Mouse (Mus musculus) stomach, embryonic 16.5 days (tissue): ENCODE data around the gene Pigw. TPM values are rescaled to one million over a fixed set of nuclear protein-coding genes. Genes with fewer than 3 reads are reported as not detected.
A peak's percentile ranks its signal among the peaks of the same experiment; 100 is the strongest.

ENCODE experiments used
- ATAC-seq: fragments of 200-750 bp; cut with Nextera tagmentation; 2 replicates; pipeline ENCODE4 v1.8.0; 2017; ENCODE audit warnings: moderate number of reproducible peaks, moderate TSS enrichment; ENCODE audit not compliant: insufficient read depth, low FRiP score
- H3K27ac ChIP-seq: fragments of 300-500 bp; sonication (generic); 2 replicates; pipeline ENCODE4 v1.5.1; 2014; ENCODE audit warnings: low read length
- H3K27me3 ChIP-seq: fragments of 300-500 bp; sonication (generic); 2 replicates; pipeline ENCODE4 v1.6.1; 2014; ENCODE audit warnings: low read length, control low read depth, mixed read lengths; ENCODE audit not compliant: control insufficient read depth, insufficient read depth
- H3K36me3 ChIP-seq: fragments of 300-500 bp; sonication (generic); 2 replicates; pipeline ENCODE4 v1.6.1; 2014; ENCODE audit warnings: low read length; ENCODE audit not compliant: control insufficient read depth, insufficient read depth
- H3K4me1 ChIP-seq: fragments of 300-500 bp; sonication (generic); 2 replicates; pipeline ENCODE4 v1.6.1; 2014; ENCODE audit warnings: low read length, control low read depth, mixed read lengths; ENCODE audit not compliant: control insufficient read depth, insufficient read depth
- H3K4me2 ChIP-seq: fragments of 300-500 bp; sonication (generic); 2 replicates; pipeline ENCODE4 v1.6.1; 2014; ENCODE audit warnings: low read depth, low read length, mixed read lengths
- H3K4me3 ChIP-seq: fragments of 300-500 bp; sonication (generic); replicated peaks from 2 replicates; pipeline ENCODE4 v1.5.1; 2014; ENCODE audit warnings: mild to moderate bottlenecking, low read length
- H3K9ac ChIP-seq: fragments of 300-500 bp; sonication (generic); 2 replicates; pipeline ENCODE4 v1.6.1; 2014; ENCODE audit warnings: low read length
- H3K9me3 ChIP-seq: fragments of 300-500 bp; sonication (generic); replicated peaks from 2 replicates; pipeline ENCODE4 v1.6.1; 2016; ENCODE audit warnings: low read length, control low read depth; ENCODE audit not compliant: control insufficient read depth
- WGBS: fragments of 180-500 bp; shearing (Covaris S2); extraction: QIAGEN DNeasy Blood & Tissue Kit; methylation state at CpG from one replicate; pipeline ENCODE4 v1.1.7; 2014; 5-methylcytosine and 5-hydroxymethylcytosine counted together
- polyA plus RNA-seq: library from polyadenylated mRNA; unstranded; fragments of >200 nt; fragmentation: Nextera tagmentation; extraction: Ambion mirVana; gene quantifications from 2 replicates; pipeline ENCODE4 v1.2.1, GENCODE M21; 2015

Pigw gene
- polyA plus RNA-seq, 1 experiment from 2014 or later = 3.1 TPM

DNA sequence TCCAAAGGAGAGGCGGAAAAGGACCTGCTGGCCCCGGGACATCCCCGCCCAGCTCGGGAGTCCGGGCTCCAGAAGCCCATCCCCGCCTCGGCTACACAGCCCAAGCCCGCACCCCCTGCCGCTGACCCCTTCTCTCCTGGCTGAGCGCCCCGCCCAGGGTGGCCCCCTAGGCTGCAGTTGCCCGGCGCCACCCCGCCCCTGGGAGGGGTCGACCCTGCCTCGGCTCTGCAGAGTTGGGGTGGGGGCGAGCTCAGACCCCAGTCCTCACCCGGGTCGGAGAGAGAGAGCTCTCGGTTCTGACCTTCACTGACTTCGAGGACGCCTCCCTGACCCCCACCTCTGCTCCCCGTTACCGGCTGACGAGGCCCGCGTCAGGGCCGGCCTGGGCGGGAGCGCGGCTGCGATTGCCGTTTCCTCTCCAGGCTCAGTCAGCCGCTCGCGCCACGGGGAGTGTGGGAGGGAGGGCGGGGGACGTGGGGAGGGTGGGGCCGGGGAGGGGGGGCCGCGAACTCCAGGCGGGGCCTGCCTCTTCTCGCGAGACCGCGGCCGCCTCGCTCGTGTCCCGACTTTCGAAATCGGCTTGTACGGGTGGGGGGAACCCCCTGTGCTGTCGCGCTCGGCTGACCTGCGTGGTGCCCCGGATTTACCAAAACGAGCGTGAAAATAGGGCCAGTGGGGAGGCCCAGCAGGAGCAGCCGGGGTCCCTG lies 9.6 kb downstream of the Pigw start, which contains the start of gene Ggnbp2:
Ggnbp2 (minus strand) TSS at position 481 of the 707 bp plus-strand sequence.
- ATAC-seq = peak; percentile 90
- Histone ChIP-seq H3K27me3 (no peaks in the 10 kb centered on the region), H3K27ac (peak within 1 kb of the TSS; percentile 100), H3K4me3 (peak within 1 kb of the TSS; percentile 97), H3K36me3 (no peaks in the 10 kb centered on the region), H3K4me1 (peaks cover 13% of the 10 kb centered on the region; the same call in 1 of the 2 replicates), H3K9me3 (no peaks in the 10 kb centered on the region), H3K9ac (peak within 1 kb of the TSS; percentile 97), H3K4me2 (peak within 1 kb of the TSS; percentile 90)
- under 1% methylated on average over 50 of the region's 62 CpGs for WGBS

DNA sequence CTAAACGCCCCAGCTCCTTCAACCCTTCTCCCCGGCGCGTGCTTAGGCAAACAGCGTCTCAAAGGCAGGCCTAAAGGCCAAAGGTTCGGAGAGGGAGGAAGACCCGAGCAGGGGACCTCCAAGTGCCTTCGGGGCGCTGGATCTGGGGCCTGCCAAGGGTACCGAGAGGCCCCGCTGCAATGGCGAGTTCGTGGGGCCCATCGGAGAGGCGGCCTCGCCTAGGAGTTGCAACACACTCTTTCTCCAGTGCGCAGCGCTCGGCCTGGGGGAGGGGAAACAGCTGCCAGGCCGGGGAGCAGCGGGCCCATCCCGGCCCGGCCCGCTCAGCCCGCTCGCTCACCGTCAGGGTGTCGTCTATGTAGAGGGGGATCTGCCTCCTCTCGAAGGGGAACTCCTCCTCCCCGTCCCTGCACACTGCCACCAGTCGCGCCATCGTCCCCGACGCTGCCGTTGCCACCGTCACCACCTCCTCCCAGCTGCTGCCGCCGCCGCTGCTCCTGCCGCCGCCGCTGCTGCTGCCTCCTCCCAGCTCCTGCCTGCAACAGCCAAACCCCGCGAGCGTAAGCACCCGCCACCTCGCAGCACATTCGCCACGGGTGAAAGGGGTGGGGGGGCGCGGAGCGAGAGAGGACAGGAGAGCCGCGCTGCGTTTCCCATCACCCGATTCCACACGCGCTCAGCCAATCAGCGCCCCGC lies 10.4 kb downstream of the Pigw start:
- no peaks in the 10 kb centered on the region for H3K9me3 ChIP-seq
- peak; percentile 85 for ATAC-seq
- H3K27me3 ChIP-seq = no peaks in the 10 kb centered on the region
- under 1% methylated on average over 54 of the region's 61 CpGs for WGBS
- H3K4me2 ChIP-seq = peak overlapping the region; percentile 90
- H3K4me1 ChIP-seq = peaks cover 19% of the 10 kb centered on the region; the same call in 1 of the 2 replicates
- peak overlapping the region; percentile 100 for H3K27ac ChIP-seq
- H3K9ac ChIP-seq = peak overlapping the region; percentile 96
- peak overlapping the region; percentile 97 for H3K4me3 ChIP-seq
- H3K36me3 ChIP-seq = 0 out of 2 replicates have a peak, but pooled peaks cover 4% of the 10 kb centered on the region

DNA sequence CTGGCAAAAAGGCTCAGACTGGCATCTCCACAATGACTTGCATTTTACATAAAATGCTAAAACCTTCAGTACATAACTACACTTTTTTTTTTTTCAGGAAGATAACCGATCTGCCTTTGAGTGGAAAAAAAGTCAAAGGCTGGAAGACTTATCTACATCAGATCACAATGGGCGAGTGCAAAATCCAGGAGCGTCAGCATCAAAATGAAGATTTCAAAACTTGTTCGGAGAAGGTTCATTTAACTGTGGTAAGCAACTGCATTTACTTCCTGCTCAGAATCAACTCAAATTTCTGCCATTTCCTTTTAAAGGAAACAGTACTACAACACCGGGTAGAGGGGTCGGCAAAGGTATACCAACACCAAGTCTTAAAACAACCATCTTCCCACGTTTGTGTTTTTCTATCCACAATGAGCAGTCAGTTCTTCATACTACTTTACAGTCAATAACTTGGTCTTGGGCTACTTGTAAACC lies 11.3 kb downstream of the Pigw start:
- Histone ChIP-seq H3K4me2 (peak overlapping the region; percentile 90), H3K4me1 (peaks cover 19% of the 10 kb centered on the region; the same call in 1 of the 2 replicates), H3K9ac (peak overlapping the region; percentile 96), H3K36me3 (0 out of 2 replicates have a peak, but pooled peaks cover 4% of the 10 kb centered on the region), H3K27ac (peak overlapping the region; percentile 100), H3K9me3 (no peaks in the 10 kb centered on the region), H3K27me3 (no peaks in the 10 kb centered on the region), H3K4me3 (peak overlapping the region; percentile 97)
- WGBS = 9% methylated on average over 7 of the region's 7 CpGs
- ATAC-seq = no peak

DNA sequence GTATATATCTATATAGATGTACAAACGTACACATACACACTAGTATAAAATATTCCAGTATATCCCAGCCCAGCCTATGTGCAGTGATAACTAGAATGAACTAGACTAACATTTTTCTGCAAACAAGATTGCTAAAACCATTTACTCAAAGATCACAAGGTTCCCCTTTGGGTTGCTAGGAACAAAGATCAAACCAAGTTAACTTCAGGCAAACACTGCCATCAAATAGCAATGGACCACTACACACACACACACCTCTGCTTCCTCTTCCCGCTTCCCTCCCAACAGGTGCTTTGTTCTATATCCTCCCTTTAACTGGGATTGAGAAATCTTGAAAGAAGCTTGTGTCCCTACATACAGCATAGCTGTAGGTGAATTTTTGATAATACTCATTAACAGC lies 12.5 kb downstream of the Pigw start:
- no peak overlapping the region for H3K27ac ChIP-seq
- no peaks in the 10 kb centered on the region for H3K27me3 ChIP-seq
- H3K9me3 ChIP-seq = no peaks in the 10 kb centered on the region
- no peak for ATAC-seq
- 0 out of 2 replicates have a peak, but pooled peaks cover 4% of the 10 kb centered on the region for H3K36me3 ChIP-seq
- 74% methylated on average over 2 of the region's 2 CpGs for WGBS
- H3K4me1 ChIP-seq = peaks cover 19% of the 10 kb centered on the region; the same call in 1 of the 2 replicates
- H3K4me3 ChIP-seq = no peak overlapping the region
- no peak overlapping the region for H3K9ac ChIP-seq
- peak overlapping the region; percentile 12 for H3K4me2 ChIP-seq

DNA sequence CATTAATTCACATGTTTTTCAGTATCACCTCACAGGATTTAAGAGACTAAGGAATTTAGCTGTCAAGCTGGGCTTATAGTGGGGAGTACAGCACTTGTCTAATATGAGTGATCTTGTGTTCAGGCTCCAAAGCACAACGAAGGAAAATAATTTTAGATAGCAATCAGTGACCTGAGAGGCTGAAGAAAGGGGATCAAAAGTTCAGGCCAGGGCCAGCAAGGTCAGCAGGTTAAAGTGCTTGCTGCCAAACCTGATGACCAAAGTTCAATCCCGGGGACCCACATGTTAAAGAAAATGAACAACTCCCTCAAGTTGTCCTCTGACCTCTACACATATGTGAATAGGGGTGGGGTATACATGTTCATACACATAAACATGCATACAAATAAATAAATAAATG lies 14.8 kb downstream of the Pigw start:
- no peaks in the 10 kb centered on the region for H3K9me3 ChIP-seq
- no peak overlapping the region for H3K27ac ChIP-seq
- H3K36me3 ChIP-seq = peaks cover 9% of the 10 kb centered on the region; the same call in 1 of the 2 replicates
- 53% methylated on average over 2 of the region's 2 CpGs for whole genome bisulfite sequencing
- ATAC-seq = no peak
- peaks cover 16% of the 10 kb centered on the region; the same call in 1 of the 2 replicates for H3K4me1 ChIP-seq
- H3K27me3 ChIP-seq = no peaks in the 10 kb centered on the region
- H3K9ac ChIP-seq = no peak overlapping the region
- H3K4me3 ChIP-seq = no peak overlapping the region
- no peak overlapping the region for H3K4me2 ChIP-seq

DNA sequence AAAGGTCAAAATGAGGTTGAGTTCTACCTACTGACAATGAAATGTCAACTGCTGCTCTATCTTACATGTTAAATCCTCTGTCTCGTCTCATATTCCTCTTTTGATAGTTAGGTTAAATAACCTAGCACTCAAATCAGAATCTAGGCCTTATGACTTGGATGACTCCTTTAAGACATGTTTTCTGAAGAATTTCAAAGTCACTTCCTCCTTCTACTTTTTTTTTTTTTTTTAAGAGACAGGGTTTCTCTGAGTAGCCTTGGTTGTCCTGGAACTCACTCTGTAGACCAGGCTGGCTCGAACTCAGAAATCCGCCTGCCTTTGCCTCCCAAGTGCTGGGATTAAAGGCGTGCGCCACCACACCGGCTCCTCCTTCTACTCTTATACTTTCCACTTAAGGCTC lies 24.8 kb downstream of the Pigw start:
- whole genome bisulfite sequencing = 92% methylated on average over 6 of the region's 6 CpGs
- no peak overlapping the region for H3K4me3 ChIP-seq
- H3K9me3 ChIP-seq = no peaks in the 10 kb centered on the region
- H3K27ac ChIP-seq = no peak overlapping the region
- no peak overlapping the region for H3K9ac ChIP-seq
- no peaks in the 10 kb centered on the region for H3K4me1 ChIP-seq
- no peak overlapping the region for H3K4me2 ChIP-seq
- H3K27me3 ChIP-seq = no peaks in the 10 kb centered on the region
- H3K36me3 ChIP-seq = peaks cover 9% of the 10 kb centered on the region; the same call in 1 of the 2 replicates
- ATAC-seq = no peak

DNA sequence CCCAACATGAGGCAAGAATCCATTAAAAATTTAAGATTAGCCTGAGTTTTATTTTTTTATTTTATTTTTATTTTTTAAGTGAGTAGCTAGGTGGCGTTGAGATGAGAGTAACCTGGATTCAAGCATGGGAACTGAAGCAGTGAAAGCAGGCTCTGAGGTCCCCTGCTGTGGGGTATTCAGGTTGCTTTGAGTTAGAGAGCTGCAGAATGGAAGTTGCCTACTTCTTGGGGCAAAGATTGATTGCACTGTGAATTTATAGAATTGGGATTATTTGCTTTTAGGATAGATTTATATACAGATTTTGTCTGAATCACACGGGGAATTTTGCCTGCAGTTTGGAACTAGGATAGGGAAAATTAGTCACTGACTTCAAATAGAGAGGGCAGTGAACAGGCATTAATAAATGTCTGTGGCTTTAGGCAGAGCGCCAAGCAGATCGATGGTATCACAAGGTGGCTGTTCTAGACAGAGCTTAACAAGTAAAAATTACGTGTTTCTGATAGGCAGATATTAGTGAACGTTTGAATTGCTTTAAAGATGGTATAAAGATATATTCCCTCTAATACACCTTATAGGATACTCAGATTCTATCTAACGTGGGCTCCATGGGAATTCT lies 32.5 kb downstream of the Pigw start:
- WGBS = 82% methylated on average over 7 of the region's 7 CpGs
- Histone ChIP-seq H3K4me1 (no peaks in the 10 kb centered on the region), H3K4me3 (no peak overlapping the region), H3K9ac (no peak overlapping the region), H3K4me2 (no peak overlapping the region), H3K27ac (no peak overlapping the region), H3K9me3 (no peaks in the 10 kb centered on the region), H3K27me3 (no peaks in the 10 kb centered on the region), H3K36me3 (peaks cover 26% of the 10 kb centered on the region)
- ATAC-seq = no peak

DNA sequence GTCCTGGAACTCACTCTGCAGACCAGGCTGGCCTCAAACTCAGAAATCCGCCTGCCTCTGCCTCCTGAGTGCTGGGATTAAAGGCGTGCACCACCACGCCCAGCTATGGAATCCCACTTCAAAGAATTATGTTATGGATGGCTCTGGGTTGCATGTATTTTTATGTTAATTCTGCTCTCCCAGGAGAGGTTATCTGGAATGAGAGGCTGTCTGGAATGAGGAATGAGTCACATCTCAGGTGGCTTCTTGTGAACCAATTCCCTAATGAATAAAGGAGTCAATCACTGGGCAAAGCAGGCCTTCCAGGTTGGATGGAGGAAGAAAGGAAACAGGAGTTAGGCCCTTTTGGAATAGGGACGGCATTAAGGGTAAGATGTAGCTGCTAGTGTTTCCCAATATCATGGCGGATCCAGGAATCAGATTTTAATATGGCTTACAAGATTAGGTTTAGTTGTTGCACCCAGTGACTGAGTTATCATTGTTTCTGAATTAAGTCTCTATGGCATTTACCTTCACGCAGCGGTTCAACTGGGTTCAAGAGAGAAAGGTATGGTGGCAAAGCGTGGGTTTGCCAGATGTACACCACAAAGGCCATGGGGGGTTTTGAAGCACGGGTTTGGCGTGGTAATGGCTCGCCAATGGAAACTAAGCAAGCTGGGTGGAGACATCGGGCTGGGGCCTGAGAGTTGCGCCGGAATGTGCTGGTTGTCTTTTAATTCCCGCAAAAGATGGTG lies 33.2 kb downstream of the Pigw start:
- Histone ChIP-seq H3K4me2 (no peak overlapping the region), H3K9me3 (no peaks in the 10 kb centered on the region), H3K9ac (no peak overlapping the region), H3K4me1 (no peaks in the 10 kb centered on the region), H3K36me3 (peaks cover 21% of the 10 kb centered on the region), H3K27ac (no peak overlapping the region), H3K27me3 (no peaks in the 10 kb centered on the region), H3K4me3 (no peak overlapping the region)
- ATAC-seq = no peak
- whole genome bisulfite sequencing = 96% methylated on average over 15 of the region's 15 CpGs
